ENCODE assay signal across 12 mouse cellular contexts in the genomic region with DNA sequence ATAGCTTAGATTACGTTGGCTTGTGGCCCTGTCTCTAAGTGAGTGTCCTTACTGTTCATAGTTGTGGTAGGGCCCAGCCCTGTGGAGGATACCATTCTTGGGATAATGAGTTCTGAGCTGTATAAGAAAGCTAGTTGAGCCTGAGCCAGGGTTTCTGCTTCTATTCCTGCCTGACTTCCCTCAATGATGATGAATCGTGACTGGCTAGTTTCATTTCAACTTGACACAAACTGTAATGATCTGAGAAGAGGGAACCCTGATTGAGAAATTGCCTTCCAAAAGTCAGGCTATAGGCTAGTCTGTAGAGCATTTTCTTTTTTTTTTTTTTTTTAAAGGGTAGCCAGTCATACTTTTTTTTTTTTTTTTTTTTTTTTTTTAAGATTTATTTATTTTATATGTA. TPM values are rescaled to one million over a fixed set of nuclear protein-coding genes. Genes with fewer than 3 reads are reported as not detected.
DNase-seq lines count a peak whose midpoint lies in the region; ATAC-seq and TF ChIP-seq lines count a peak whose summit lies in the region.
"Had no signal": no experiment of that assay in that cellular context is flagged by ENCODE, and none has a peak within 500 bp of the region (broad histone marks: within the 10 kb centered on the region; RNA-seq: fewer than 3 reads in every experiment).

No protein-coding gene starts in this region.

- no peaks in the 10 kb centered on the region; the same call in 1 of the 2 replicates for H3K4me1 ChIP-seq in intestine, embryonic 15.5 days (replicated peaks)
- peaks cover 6% of the 10 kb centered on the region for H3K4me1 ChIP-seq in intestine, embryonic 16.5 days (ENCODE audit: control insufficient read depth, insufficient read depth, low read length)
- peaks cover 30% of the 10 kb centered on the region for H3K4me1 ChIP-seq in G1E (ENCODE audit: insufficient read depth, low read depth, low read length)
- peaks cover 11% of the 10 kb centered on the region; the same call in 1 of the 2 replicates for H3K4me1 ChIP-seq in embryonic facial prominence, embryonic 10.5 days
- peaks cover 7% of the 10 kb centered on the region for H3K4me1 ChIP-seq in liver, postnatal 0 days (ENCODE audit: insufficient read depth)

- no peak overlapping the region for H3K9ac ChIP-seq in intestine, embryonic 15.5 days
- H3K9ac ChIP-seq in intestine, embryonic 16.5 days (ENCODE audit: low read depth, low read length), result no peak overlapping the region
- peak overlapping the region; percentile 66 for H3K9ac ChIP-seq in liver, postnatal 0 days (replicated peaks)
- H3K9ac ChIP-seq: limb, embryonic 15.5 days had no signal

- intact Hi-C loops in left cerebral cortex, postnatal 4 days (cut with DNase I), result no loop called here

- no peak overlapping the region for H3K4me3 ChIP-seq in intestine, embryonic 15.5 days (replicated peaks)
- no peak overlapping the region for H3K4me3 ChIP-seq in intestine, embryonic 16.5 days (ENCODE audit: low read length)
- peak overlapping the region; percentile 84; the same call in 1 of the 2 replicates for H3K4me3 ChIP-seq in G1E (ENCODE audit: low read depth, low read length)
- peak overlapping the region; percentile 85; the same call in 1 of the 2 replicates for H3K4me3 ChIP-seq in embryonic facial prominence, embryonic 10.5 days
- H3K4me3 ChIP-seq in liver, postnatal 0 days (ENCODE audit: low read depth, low read length), result peak overlapping the region; percentile 72

- TF ChIP-seq EP300 in liver, postnatal 0 days (IDR thresholded peaks at IDR 0.05; ENCODE audit: low read depth), result no peak

- H3K9me3 ChIP-seq in intestine, embryonic 15.5 days, result no peaks in the 10 kb centered on the region
- H3K9me3 ChIP-seq in intestine, embryonic 16.5 days (ENCODE audit: control insufficient read depth, low read length), result no peaks in the 10 kb centered on the region
- no peaks in the 10 kb centered on the region for H3K9me3 ChIP-seq in G1E (replicated peaks)
- no peaks in the 10 kb centered on the region for H3K9me3 ChIP-seq in embryonic facial prominence, embryonic 10.5 days
- no peaks in the 10 kb centered on the region for H3K9me3 ChIP-seq in liver, postnatal 0 days (ENCODE audit: low read length)
- H3K9me3 ChIP-seq: limb, embryonic 15.5 days had no signal

- DNase-seq in G1E (ENCODE audit: low spot score), result no peak
- DNase-seq in embryonic facial prominence, embryonic 10.5 days (ENCODE audit: low spot score), result no peak
- no peak for DNase-seq in liver, postnatal 0 days
- no peak for DNase-seq in left cerebral cortex, postnatal 4 days
- DNase-seq: adrenal gland, adult 2 months; cerebellum, adult 2 months; kidney, adult 11 months; thymus, postnatal 14 days had no signal

- WGBS in intestine, embryonic 15.5 days, result 92% methylated on average over 2 of the region's 2 CpGs
- 85% methylated on average over 2 of the region's 2 CpGs for WGBS in intestine, embryonic 16.5 days
- 89% methylated on average over 2 of the region's 2 CpGs for WGBS in embryonic facial prominence, embryonic 10.5 days
- WGBS in liver, postnatal 0 days (ENCODE audit: insufficient replicate concordance), result 44% methylated on average over 2 of the region's 2 CpGs

- H3K4me2 ChIP-seq in intestine, embryonic 15.5 days (replicated peaks), result 0 out of 2 replicates have a peak overlapping the region, but pooled peaks have one; percentile 84
- H3K4me2 ChIP-seq in intestine, embryonic 16.5 days (ENCODE audit: low read depth, low read length), result no peak overlapping the region
- peak overlapping the region; percentile 85 for H3K4me2 ChIP-seq in liver, postnatal 0 days (ENCODE audit: low read depth, low read length)

- H3K27ac ChIP-seq in intestine, embryonic 15.5 days, result no peak overlapping the region
- no peak overlapping the region for H3K27ac ChIP-seq in intestine, embryonic 16.5 days (ENCODE audit: low read length)
- no peak overlapping the region for H3K27ac ChIP-seq in embryonic facial prominence, embryonic 10.5 days (replicated peaks)
- 0 out of 2 replicates have a peak overlapping the region, but pooled peaks have one; percentile 0 for H3K27ac ChIP-seq in liver, postnatal 0 days (ENCODE audit: low read depth)
- H3K27ac ChIP-seq: limb, embryonic 15.5 days had no signal

- TF ChIP-seq CTCF in G1E (IDR thresholded peaks at IDR 0.05; ENCODE audit: low read depth, low read length), result no peak
- TF ChIP-seq CTCF in liver, postnatal 0 days (IDR thresholded peaks at IDR 0.05; ENCODE audit: low read depth), result no peak

- peaks cover 9% of the 10 kb centered on the region for H3K36me3 ChIP-seq in intestine, embryonic 15.5 days
- H3K36me3 ChIP-seq in intestine, embryonic 16.5 days (ENCODE audit: control insufficient read depth, insufficient read depth, low read length), result peaks cover 7% of the 10 kb centered on the region; the same call in 1 of the 2 replicates
- peaks cover 59% of the 10 kb centered on the region for H3K36me3 ChIP-seq in G1E (replicated peaks)
- peaks cover 41% of the 10 kb centered on the region for H3K36me3 ChIP-seq in embryonic facial prominence, embryonic 10.5 days (replicated peaks)
- peaks cover 31% of the 10 kb centered on the region for H3K36me3 ChIP-seq in liver, postnatal 0 days (replicated peaks; ENCODE audit: insufficient read depth, low read length)

- H3K27me3 ChIP-seq in intestine, embryonic 15.5 days (replicated peaks), result no peaks in the 10 kb centered on the region
- H3K27me3 ChIP-seq in intestine, embryonic 16.5 days (replicated peaks; ENCODE audit: control insufficient read depth, insufficient read depth, low read length), result no peaks in the 10 kb centered on the region
- H3K27me3 ChIP-seq in G1E (ENCODE audit: insufficient read depth, low read length), result no peaks in the 10 kb centered on the region
- H3K27me3 ChIP-seq in embryonic facial prominence, embryonic 10.5 days (replicated peaks; ENCODE audit: low read depth, poor library complexity, severe bottlenecking), result no peaks in the 10 kb centered on the region
- H3K27me3 ChIP-seq in liver, postnatal 0 days (ENCODE audit: insufficient read depth, low read length), result no peaks in the 10 kb centered on the region
- H3K27me3 ChIP-seq: limb, embryonic 15.5 days had no signal

- no peak for ATAC-seq in intestine, embryonic 15.5 days
- no peak for ATAC-seq in intestine, embryonic 16.5 days
- ATAC-seq in G1E (ENCODE audit: extremely low read depth, insufficient number of reproducible peaks, low FRiP score, poor library complexity, severe bottlenecking), result no peak
- no peak for ATAC-seq in liver, postnatal 0 days
- no peak for ATAC-seq in erythroid progenitor cell, adult 5-6 weeks (replicated peaks; ENCODE audit: low FRiP score, poor library complexity, severe bottlenecking)

RNA-seq across cellular contexts. Expression of a gene that starts 1.3 kb away (rescaled TPM):
- 1.7 and 2.2 TPM in 2 replicates for polyA plus RNA-seq in intestine, embryonic 15.5 days (2015; fragmentation: Nextera tagmentation; extraction: Ambion mirVana)
- polyA plus RNA-seq in intestine, embryonic 16.5 days (2015; fragmentation: Nextera tagmentation; extraction: Ambion mirVana), result 1.5 and 1.7 TPM in 2 replicates
- total RNA-seq in G1E (2014; fragmentation: Nextera tagmentation), result 22.7 and 34.2 TPM in 2 replicates
- total RNA-seq in G1E (2017), result 14.6 and 15.9 TPM in 2 replicates
- 10.1 and 14.5 TPM in 2 replicates for polyA plus RNA-seq in G1E (2012)
- 3.2 and 3.4 TPM in 2 replicates for polyA plus RNA-seq in embryonic facial prominence, embryonic 10.5 days (2016; fragmentation: Nextera tagmentation; extraction: Ambion mirVana)
- polyA plus RNA-seq in liver, postnatal 0 days (2015; fragmentation: Nextera tagmentation; extraction: Ambion mirVana), result 1.3 and 1.5 TPM in 2 replicates
- total RNA-seq in erythroid progenitor cell, adult 5-6 weeks (2015; ENCODE audit: low replicate concordance), result 42.3 and 46.5 TPM in 2 replicates
- total RNA-seq in erythroid progenitor cell, adult 5-6 weeks (2017; ENCODE audit: low replicate concordance), result 16.0 and 24.5 TPM in 2 replicates
- total RNA-seq in left cerebral cortex, postnatal 4 days (2021), result 1 to 10 TPM; 1.4 TPM

RNA-seq across cellular contexts. Expression of a gene that starts 36.6 kb away (rescaled TPM):
- 107 and 109 TPM in 2 replicates for polyA plus RNA-seq in intestine, embryonic 15.5 days (2015; fragmentation: Nextera tagmentation; extraction: Ambion mirVana)
- 83.2 and 91.9 TPM in 2 replicates for polyA plus RNA-seq in intestine, embryonic 16.5 days (2015; fragmentation: Nextera tagmentation; extraction: Ambion mirVana)
- total RNA-seq in G1E (2014; fragmentation: Nextera tagmentation) (230 and 248 TPM in 2 replicates), G1E (2017) (339 and 407 TPM in 2 replicates)
- polyA plus RNA-seq in G1E (2012), result 23.4 and 27.8 TPM in 2 replicates
- 175 and 177 TPM in 2 replicates for polyA plus RNA-seq in embryonic facial prominence, embryonic 10.5 days (2016; fragmentation: Nextera tagmentation; extraction: Ambion mirVana)
- polyA plus RNA-seq in liver, postnatal 0 days (2015; fragmentation: Nextera tagmentation; extraction: Ambion mirVana), result 27.0 and 33.8 TPM in 2 replicates
- total RNA-seq in erythroid progenitor cell, adult 5-6 weeks (2015; ENCODE audit: low replicate concordance), result 223 and 225 TPM in 2 replicates
- 379 and 392 TPM in 2 replicates for total RNA-seq in erythroid progenitor cell, adult 5-6 weeks (2017; ENCODE audit: low replicate concordance)
- total RNA-seq in left cerebral cortex, postnatal 4 days (2021), result 100 to 1,000 TPM; 156 TPM

Comparison
In these comparisons a context has a peak if more than half of its experiments do, and no peak if none do; other contexts are left out.
1. H3K4me3 ChIP-seq: peak in G1E (single experiment), embryonic facial prominence, embryonic 10.5 days (single experiment) and liver, postnatal 0 days (single experiment); none in intestine, embryonic 15.5 days (single experiment) and intestine, embryonic 16.5 days (single experiment).